Mouse (Mus musculus) heart, embryonic 13.5 days (tissue): ENCODE measurements around the gene Polr3gl. TPM values are rescaled to one million over a fixed set of nuclear protein-coding genes. Genes with fewer than 3 reads are reported as not detected.
A peak's percentile ranks its signal among the peaks of the same experiment; 100 is the strongest.

Experiments used
- ATAC-seq: fragments of 200-750 bp; cut with Nextera tagmentation; 2 replicates; pipeline ENCODE4 v1.8.0; 2017; ENCODE audit warnings: moderate TSS enrichment; ENCODE audit not compliant: insufficient number of reproducible peaks, low FRiP score, low TSS enrichment; ENCODE audit errors: extremely low read depth
- H3K27ac ChIP-seq: fragments of 300-500 bp; sonication (generic); replicated peaks from 2 replicates; pipeline ENCODE4 v1.5.1; 2015; ENCODE audit warnings: moderate library complexity, mild to moderate bottlenecking, inconsistent platforms
- H3K27me3 ChIP-seq: fragments of 300-500 bp; sonication (generic); replicated peaks from 2 replicates; pipeline ENCODE4 v1.6.1; 2015; ENCODE audit warnings: mild to moderate bottlenecking, inconsistent platforms
- H3K36me3 ChIP-seq: fragments of 300-500 bp; sonication (generic); 2 replicates; pipeline ENCODE4 v1.6.1; 2015; ENCODE audit warnings: mild to moderate bottlenecking, inconsistent platforms
- H3K4me1 ChIP-seq: fragments of 300-500 bp; sonication (generic); 2 replicates; pipeline ENCODE4 v1.6.1; 2015; ENCODE audit warnings: inconsistent platforms
- H3K4me2 ChIP-seq: fragments of 300-500 bp; sonication (generic); 2 replicates; pipeline ENCODE4 v1.6.1; 2015; ENCODE audit warnings: inconsistent platforms, mild to moderate bottlenecking, moderate library complexity
- H3K4me3 ChIP-seq: fragments of 300-500 bp; sonication (generic); 2 replicates; pipeline ENCODE4 v1.5.1; 2015; ENCODE audit warnings: moderate library complexity, mild to moderate bottlenecking, inconsistent platforms
- H3K9ac ChIP-seq: fragments of 300-500 bp; sonication (generic); 2 replicates; pipeline ENCODE4 v1.6.1; 2015; ENCODE audit warnings: inconsistent platforms, mild to moderate bottlenecking, moderate library complexity
- H3K9me3 ChIP-seq: fragments of 300-500 bp; sonication (generic); 2 replicates; pipeline ENCODE4 v1.6.1; 2016; ENCODE audit warnings: inconsistent platforms
- WGBS: fragments of 180-500 bp; shearing (Covaris S2); methylation state at CpG from one replicate; pipeline ENCODE4 v1.1.7; 2015; ENCODE audit warnings: mixed read lengths; 5-methylcytosine and 5-hydroxymethylcytosine counted together
- polyA plus RNA-seq: library from polyadenylated mRNA; unstranded; fragments of >200 nt; fragmentation: Nextera tagmentation; extraction: Ambion mirVana; gene quantifications from 2 replicates; pipeline ENCODE4 v1.2.1, GENCODE M21; 2015

The Polr3gl gene
- polyA plus RNA-seq, 1 experiment from 2014 or later: 33.5 TPM

GRCm38 (mm10) chr3:96578561-96579238 is 15.3 kb downstream of the Polr3gl start:
- no peaks in the 10 kb centered on the region for H3K9me3 ChIP-seq
- WGBS: 77% methylated on average over 12 of the region's 12 CpGs
- H3K4me1 ChIP-seq: peaks cover 68% of the 10 kb centered on the region
- peak overlapping the region; percentile 100 for H3K27ac ChIP-seq
- no peak overlapping the region for H3K4me3 ChIP-seq
- peaks cover 3% of the 10 kb centered on the region; the same call in 1 of the 2 replicates for H3K36me3 ChIP-seq
- ATAC-seq: no peak
- no peaks in the 10 kb centered on the region for H3K27me3 ChIP-seq
- no peak overlapping the region for H3K4me2 ChIP-seq
- 0 out of 2 replicates have a peak overlapping the region, but pooled peaks have one; percentile 19 for H3K9ac ChIP-seq

GRCm38 (mm10) chr3:96577566-96577965 is 16.4 kb downstream of the Polr3gl start:
- Histone ChIP-seq H3K36me3 (no peaks in the 10 kb centered on the region), H3K9ac (peak overlapping the region; percentile 74), H3K9me3 (no peaks in the 10 kb centered on the region), H3K4me2 (peak overlapping the region; percentile 67), H3K27me3 (no peaks in the 10 kb centered on the region), H3K4me3 (peak overlapping the region; percentile 35; the same call in 1 of the 2 replicates), H3K4me1 (peaks cover 73% of the 10 kb centered on the region), H3K27ac (peak overlapping the region; percentile 100)
- WGBS: 65% methylated on average over 4 of the region's 4 CpGs
- ATAC-seq: no peak

GRCm38 (mm10) chr3:96576690-96577541 is 17.1 kb downstream of the Polr3gl start, which contains the start of gene Gm16253:
Gene Gm16253 (plus strand): TSS chr3:96576984.
- Histone ChIP-seq H3K4me1 (peaks cover 75% of the 10 kb centered on the region), H3K36me3 (no peaks in the 10 kb centered on the region), H3K9ac (peak within 1 kb of the TSS; percentile 74), H3K27me3 (no peaks in the 10 kb centered on the region), H3K9me3 (no peaks in the 10 kb centered on the region), H3K4me3 (peak within 1 kb of the TSS; percentile 35), H3K4me2 (peak within 1 kb of the TSS; percentile 67), H3K27ac (peak within 1 kb of the TSS; percentile 100)
- WGBS: 8% methylated on average over 17 of the region's 17 CpGs
- ATAC-seq: peak; percentile 78

- Histone ChIP-seq H3K27me3 (no peaks in the 10 kb centered on the region), H3K36me3 (no peaks in the 10 kb centered on the region), H3K27ac (peak overlapping the region; percentile 100), H3K4me3 (peak overlapping the region; percentile 35), H3K4me2 (peak overlapping the region; percentile 67), H3K9me3 (no peaks in the 10 kb centered on the region), H3K4me1 (peaks cover 83% of the 10 kb centered on the region), H3K9ac (peak overlapping the region; percentile 74)
- 24% methylated on average over 14 of the region's 14 CpGs for WGBS
- ATAC-seq: no peak
These were observed 17.8 kb downstream of the Polr3gl start for GRCm38 (mm10) chr3:96576005-96576658.

GRCm38 (mm10) chr3:96575272-96575984 is 18.6 kb downstream of the Polr3gl start:
- no peaks in the 10 kb centered on the region for H3K27me3 ChIP-seq
- ATAC-seq: no peak
- H3K9me3 ChIP-seq: no peaks in the 10 kb centered on the region
- H3K9ac ChIP-seq: peak overlapping the region; percentile 74
- peak overlapping the region; percentile 100 for H3K27ac ChIP-seq
- H3K36me3 ChIP-seq: no peaks in the 10 kb centered on the region
- 84% methylated on average over 8 of the region's 8 CpGs for WGBS
- peaks cover 84% of the 10 kb centered on the region for H3K4me1 ChIP-seq
- H3K4me2 ChIP-seq: peak overlapping the region; percentile 67
- H3K4me3 ChIP-seq: 0 out of 2 replicates have a peak overlapping the region, but pooled peaks have one; percentile 35

GRCm38 (mm10) chr3:96573611-96574511 is 20.1 kb downstream of the Polr3gl start:
- H3K4me3 ChIP-seq: no peak overlapping the region
- H3K36me3 ChIP-seq: no peaks in the 10 kb centered on the region
- no peak for ATAC-seq
- peak overlapping the region; percentile 51 for H3K27ac ChIP-seq
- 40% methylated on average over 18 of the region's 19 CpGs for WGBS
- no peak overlapping the region for H3K4me2 ChIP-seq
- no peaks in the 10 kb centered on the region for H3K27me3 ChIP-seq
- H3K4me1 ChIP-seq: peaks cover 84% of the 10 kb centered on the region
- no peak overlapping the region for H3K9ac ChIP-seq
- H3K9me3 ChIP-seq: no peaks in the 10 kb centered on the region

- no peak for ATAC-seq
- no peak overlapping the region for H3K4me3 ChIP-seq
- 0 out of 2 replicates have a peak overlapping the region, but pooled peaks have one; percentile 55 for H3K9ac ChIP-seq
- peak overlapping the region; percentile 55 for H3K27ac ChIP-seq
- peaks cover 72% of the 10 kb centered on the region for H3K4me1 ChIP-seq
- H3K27me3 ChIP-seq: no peaks in the 10 kb centered on the region
- H3K36me3 ChIP-seq: no peaks in the 10 kb centered on the region
- no peak overlapping the region for H3K4me2 ChIP-seq
- WGBS: 57% methylated on average over 16 of the region's 16 CpGs
- H3K9me3 ChIP-seq: no peaks in the 10 kb centered on the region
These were observed 21.9 kb downstream of the Polr3gl start for GRCm38 (mm10) chr3:96571896-96572698.

GRCm38 (mm10) chr3:96571336-96571735 is 22.6 kb downstream of the Polr3gl start:
- Histone ChIP-seq H3K9me3 (no peaks in the 10 kb centered on the region), H3K4me1 (peaks cover 72% of the 10 kb centered on the region), H3K4me3 (no peak overlapping the region), H3K27me3 (no peaks in the 10 kb centered on the region), H3K9ac (no peak overlapping the region; the same call in 1 of the 2 replicates), H3K36me3 (no peaks in the 10 kb centered on the region), H3K27ac (peak overlapping the region; percentile 55), H3K4me2 (no peak overlapping the region)
- 75% methylated on average over 2 of the region's 2 CpGs for WGBS
- ATAC-seq: no peak

- peak overlapping the region; percentile 55 for H3K27ac ChIP-seq
- H3K36me3 ChIP-seq: no peaks in the 10 kb centered on the region
- no peak overlapping the region for H3K4me2 ChIP-seq
- no peaks in the 10 kb centered on the region for H3K9me3 ChIP-seq
- H3K27me3 ChIP-seq: no peaks in the 10 kb centered on the region
- peaks cover 70% of the 10 kb centered on the region for H3K4me1 ChIP-seq
- no peak for ATAC-seq
- no peak overlapping the region for H3K4me3 ChIP-seq
- WGBS: 50% methylated on average over 7 of the region's 7 CpGs
- no peak overlapping the region for H3K9ac ChIP-seq
These were observed 23.3 kb downstream of the Polr3gl start for GRCm38 (mm10) chr3:96570643-96571042.
